Comparison of ENCODE assay signal across 17 mouse cellular contexts in genomic region chr10:87654112-87654511, GRCm38 (mm10).
"Had no signal": no experiment of that assay in that cellular context is flagged by ENCODE, and none has a peak within 500 bp of the region (broad histone marks: within the 10 kb centered on the region; RNA-seq: fewer than 3 reads in every experiment).

No protein-coding gene starts in this region.

- H3K4me2 ChIP-seq: limb, embryonic 12.5 days; liver, embryonic 13.5 days; lung, embryonic 15.5 days; midbrain, embryonic 11.5 days; midbrain, embryonic 15.5 days; neural tube, embryonic 12.5 days had no signal

- H3K9ac ChIP-seq: limb, embryonic 12.5 days; liver, embryonic 13.5 days; liver, postnatal 0 days; lung, embryonic 15.5 days; midbrain, embryonic 15.5 days; neural tube, embryonic 12.5 days had no signal

- H3K27me3 ChIP-seq: limb, embryonic 12.5 days; liver, embryonic 13.5 days; lung, embryonic 15.5 days; megakaryocyte, embryonic 14.5 days; midbrain, embryonic 15.5 days; neural tube, embryonic 12.5 days had no signal

- ATAC-seq: liver, postnatal 0 days; midbrain, embryonic 15.5 days had no signal

- H3K27ac ChIP-seq: layer of hippocampus, adult 2 months; limb, embryonic 12.5 days; liver, embryonic 13.5 days; lung, embryonic 15.5 days; macrophage; midbrain, embryonic 15.5 days; neural tube, embryonic 12.5 days had no signal

- H3K4me1 ChIP-seq: limb, embryonic 12.5 days; liver, embryonic 13.5 days; lung, embryonic 15.5 days; megakaryocyte, embryonic 14.5 days; midbrain, embryonic 15.5 days; neural tube, embryonic 12.5 days had no signal

- H3K4me3 ChIP-seq: layer of hippocampus, adult 2 months; limb, embryonic 12.5 days; liver, embryonic 13.5 days; lung, embryonic 15.5 days; megakaryocyte, embryonic 14.5 days; midbrain, embryonic 15.5 days; neural tube, embryonic 12.5 days had no signal

- H3K9me3 ChIP-seq: limb, embryonic 12.5 days; liver, embryonic 13.5 days; lung, embryonic 15.5 days; megakaryocyte, embryonic 14.5 days; midbrain, embryonic 15.5 days; neural tube, embryonic 12.5 days had no signal

- DNase-seq: kidney, adult 18-20 months; kidney, postnatal 10 days; kidney, postnatal 4 days; liver; liver, embryonic 13.5 days; liver, postnatal 0 days; lung, postnatal 14 days; right cerebral cortex, postnatal 25 days; thymus, postnatal 36 days had no signal

- H3K36me3 ChIP-seq: limb, embryonic 12.5 days; liver, embryonic 13.5 days; lung, embryonic 15.5 days; midbrain, embryonic 15.5 days; neural tube, embryonic 12.5 days had no signal
